Mouse (Mus musculus): ENCODE data around the gene D630023F18Rik.

D630023F18Rik gene

DNA sequence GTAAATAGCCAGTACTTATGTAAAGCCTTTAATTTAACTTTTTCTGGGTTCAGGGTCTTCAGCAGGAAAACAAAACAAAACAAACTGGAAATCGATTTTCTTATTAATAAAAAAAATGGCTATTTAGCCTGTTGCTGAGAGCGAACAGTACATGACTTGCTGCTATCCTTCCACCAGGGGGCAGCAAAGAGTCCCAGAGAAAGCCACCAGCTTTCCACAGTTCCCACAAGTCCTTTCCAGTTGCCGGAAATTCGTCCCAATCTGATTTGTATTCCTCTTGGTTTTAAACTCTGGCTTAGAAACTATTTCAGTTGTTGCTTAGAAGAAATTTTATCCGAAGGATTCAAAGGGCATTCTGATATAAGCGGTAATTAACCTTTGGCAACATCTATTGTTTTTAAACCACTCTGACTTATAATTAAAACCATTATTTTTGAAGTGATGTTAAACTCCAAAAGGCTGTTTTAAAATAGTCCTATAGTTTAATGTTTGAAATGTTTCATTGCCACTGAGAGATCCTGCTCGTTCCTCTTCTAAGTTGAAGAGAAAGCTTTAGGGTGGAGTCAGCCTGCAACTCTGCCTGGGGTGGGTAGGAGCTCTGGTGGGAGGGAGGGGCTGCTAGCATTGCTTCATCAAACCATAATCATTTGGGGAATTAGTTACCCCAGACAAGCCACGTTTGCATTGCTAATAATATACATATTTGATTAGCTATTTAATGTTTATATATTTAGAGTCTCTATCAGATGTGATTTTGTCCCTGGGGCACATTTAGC, 10.8 kb downstream of the D630023F18Rik start:
- peak; percentile 63 for DNase-seq (ENCODE audit: low spot score)

DNA sequence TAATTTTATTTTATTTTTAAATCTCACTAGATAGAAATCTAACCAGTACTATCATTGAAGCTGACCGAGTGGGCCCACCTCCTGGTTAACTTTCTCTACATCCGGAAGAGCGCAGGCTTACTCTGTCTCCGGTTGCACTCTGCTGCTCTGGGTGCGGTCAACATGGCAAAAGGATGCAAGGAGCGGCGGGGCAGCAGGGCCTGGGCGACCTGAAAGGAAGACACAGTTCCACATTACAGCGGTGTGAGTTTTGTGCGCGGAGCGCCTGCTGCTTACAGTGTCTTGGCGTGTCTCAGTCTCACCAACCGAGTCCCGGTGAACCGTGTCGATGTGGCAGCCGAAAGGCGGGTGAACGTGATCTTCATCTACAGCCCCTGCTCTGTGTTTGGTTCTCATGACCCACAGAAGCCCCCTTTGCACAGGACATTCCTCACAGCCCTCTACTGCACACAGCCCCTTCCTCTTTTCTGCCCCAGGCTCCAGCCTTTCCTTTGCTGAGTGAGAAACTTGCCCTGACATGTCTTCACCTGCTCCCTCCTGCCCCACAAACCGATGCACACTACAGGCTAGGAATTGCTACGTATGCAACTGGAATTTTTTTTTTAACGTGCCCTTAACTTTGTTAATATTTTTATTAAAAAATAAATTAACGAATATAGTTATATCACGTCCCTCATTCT, 13.1 kb downstream of the D630023F18Rik start:
- no peak for DNase-seq (ENCODE audit: low spot score)

GRCm38 (mm10) chr1:65109196-65109595, 13.8 kb downstream of the D630023F18Rik start:
- no peak for DNase-seq (ENCODE audit: low spot score)

DNA sequence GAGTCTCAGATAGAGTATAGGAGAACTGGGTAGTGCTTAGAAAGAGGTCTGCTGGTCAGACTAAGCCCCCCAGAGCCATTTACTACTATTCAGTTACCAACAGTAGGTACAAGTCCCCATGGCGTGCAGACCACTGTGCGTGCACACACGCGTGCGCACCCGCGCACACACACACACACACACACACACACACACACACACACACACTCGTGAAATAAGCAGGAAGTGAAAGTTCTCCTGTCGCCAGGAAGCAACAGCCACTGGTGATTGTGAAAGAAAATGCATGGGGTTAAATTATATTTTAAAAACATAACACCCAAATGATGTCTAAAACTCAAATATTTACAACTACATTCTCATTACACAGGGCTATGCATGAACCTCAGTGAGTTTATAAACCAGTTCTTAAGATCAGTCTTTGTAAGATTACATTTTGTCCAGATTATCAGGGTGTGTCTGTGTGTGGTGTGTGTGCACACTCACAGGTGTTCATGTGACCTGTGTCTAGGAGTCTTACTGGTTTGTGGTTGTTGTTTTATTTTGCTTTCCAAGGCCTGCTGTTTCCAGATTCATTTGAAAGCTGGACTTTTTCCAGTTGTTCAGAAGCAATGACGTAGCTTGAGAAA, 15.2 kb downstream of the D630023F18Rik start:
- no peak for DNase-seq (ENCODE audit: low spot score)

GRCm38 (mm10) chr1:65103273-65103672, 19.7 kb downstream of the D630023F18Rik start, which contains the start of gene Cryga:
TSS of gene Cryga (minus strand) at chr1:65103373.
- no peak for DNase-seq (ENCODE audit: low spot score)

- DNase-seq (ENCODE audit: low spot score): no peak
These were observed 26.1 kb downstream of the D630023F18Rik start for GRCm38 (mm10) chr1:65096953-65097352.

GRCm38 (mm10) chr1:65091566-65091965, 31.4 kb downstream of the D630023F18Rik start:
- DNase-seq (ENCODE audit: low spot score): no peak

DNA sequence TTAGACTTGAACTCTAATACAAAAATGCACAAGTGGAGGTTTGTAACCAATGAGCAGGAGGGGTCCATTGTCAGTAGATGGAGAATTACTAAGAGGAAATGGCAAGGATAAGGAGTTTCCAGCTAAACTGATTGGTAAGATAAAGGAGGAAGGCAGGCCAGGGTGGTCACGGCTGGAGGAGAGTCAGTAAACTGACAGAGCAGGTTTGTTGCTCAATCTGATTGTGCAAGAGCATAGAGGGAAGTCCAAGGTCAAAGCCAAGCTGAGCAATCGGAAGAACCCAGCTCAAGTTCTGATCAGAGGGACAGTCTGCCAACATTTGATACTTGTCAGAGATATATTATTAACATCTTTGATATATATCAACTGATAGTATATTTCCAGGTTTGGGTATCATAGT, 32.6 kb downstream of the D630023F18Rik start:
- DNase-seq (ENCODE audit: low spot score): no peak

DNA sequence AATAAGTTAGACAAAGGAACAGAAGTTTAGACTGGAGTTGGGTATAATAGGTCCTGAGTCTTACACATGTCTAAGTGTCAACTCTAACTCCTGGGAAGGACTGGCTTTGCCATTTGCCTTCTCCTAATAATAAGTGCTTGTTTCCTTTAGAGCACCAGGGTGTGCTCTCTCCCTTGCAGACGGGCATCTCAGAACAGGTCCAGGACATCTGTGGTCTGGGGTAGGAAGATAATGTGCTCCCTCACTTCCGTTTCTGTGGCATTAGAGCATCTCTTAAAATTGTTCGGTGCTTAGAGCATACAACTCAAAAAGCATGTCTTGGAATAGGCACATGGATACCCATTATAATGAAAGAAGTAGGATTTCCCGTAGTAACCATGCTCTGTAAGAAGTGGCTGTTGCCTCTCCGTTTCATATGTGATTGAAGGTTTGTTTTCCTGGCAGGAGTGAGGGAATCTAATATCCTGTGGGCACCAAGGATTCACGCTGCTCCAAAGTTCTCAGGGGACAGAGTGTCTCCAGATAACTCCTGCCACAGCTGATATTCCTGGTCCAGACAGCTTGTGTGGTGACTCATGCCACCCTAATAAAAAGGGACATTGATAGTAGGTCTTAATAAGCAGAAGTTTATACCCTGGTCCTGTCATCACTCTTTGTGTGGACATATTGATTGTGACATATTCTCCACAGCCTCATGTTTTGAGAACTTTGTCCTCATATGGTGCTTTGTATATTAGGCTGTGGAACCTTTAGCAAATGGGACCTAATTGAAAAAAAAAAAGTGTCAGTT, 34.3 kb downstream of the D630023F18Rik start:
- DNase-seq (ENCODE audit: low spot score): no peak

DNA sequence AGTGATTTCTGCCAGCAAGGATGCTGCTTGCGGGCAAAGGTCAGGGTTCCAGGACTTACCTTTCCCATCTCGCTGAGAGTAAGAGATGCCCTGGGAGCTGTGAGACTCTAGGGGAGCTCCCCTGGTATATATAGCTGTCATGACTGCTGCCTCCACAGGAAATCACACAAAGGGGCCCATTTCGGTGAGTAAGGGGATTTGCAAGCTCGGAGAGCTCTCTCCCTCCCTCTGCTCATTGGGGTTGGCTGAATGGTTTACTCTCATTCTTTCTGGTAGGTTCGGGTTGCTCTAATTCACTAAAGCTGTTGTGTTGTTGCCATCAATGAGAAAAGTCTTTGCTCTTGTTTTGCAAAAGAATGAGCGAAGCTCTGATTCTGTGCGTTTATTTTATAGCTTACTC, 40.8 kb downstream of the D630023F18Rik start, which contains the start of gene Crygb:
Crygb (minus strand) TSS at position 101 of the 400 bp plus-strand sequence.
- DNase-seq (ENCODE audit: low spot score): no peak

DNA sequence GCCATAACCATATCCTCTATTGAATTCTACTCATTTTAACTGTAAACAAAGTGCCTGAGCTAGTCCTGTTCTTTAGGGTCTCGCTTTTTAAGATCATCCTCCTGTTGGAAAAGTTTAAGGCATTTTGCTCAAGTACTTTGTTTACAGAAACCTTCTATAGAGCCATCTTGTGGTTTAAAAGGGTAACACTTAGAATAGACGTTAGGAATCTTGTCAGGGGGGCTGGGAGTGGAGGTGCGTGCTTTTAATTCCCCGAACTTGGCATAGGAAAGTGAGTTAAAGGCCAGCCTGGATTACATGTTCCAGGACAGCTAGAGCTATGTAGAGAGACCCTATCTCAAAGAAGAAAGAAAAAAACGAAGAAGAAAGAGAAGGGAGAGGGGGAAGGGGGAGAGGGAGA, 47.4 kb downstream of the D630023F18Rik start:
- DNase-seq (ENCODE audit: low spot score): no peak

GRCm38 (mm10) chr1:65073589-65073988, 49.4 kb downstream of the D630023F18Rik start, which contains the start of gene Crygc:
TSS of gene Crygc (minus strand) at chr1:65073689.
- DNase-seq (ENCODE audit: low spot score): no peak

- no peak for DNase-seq (ENCODE audit: low spot score)
These were observed 55.2 kb downstream of the D630023F18Rik start for GRCm38 (mm10) chr1:65067842-65068241.

DNA sequence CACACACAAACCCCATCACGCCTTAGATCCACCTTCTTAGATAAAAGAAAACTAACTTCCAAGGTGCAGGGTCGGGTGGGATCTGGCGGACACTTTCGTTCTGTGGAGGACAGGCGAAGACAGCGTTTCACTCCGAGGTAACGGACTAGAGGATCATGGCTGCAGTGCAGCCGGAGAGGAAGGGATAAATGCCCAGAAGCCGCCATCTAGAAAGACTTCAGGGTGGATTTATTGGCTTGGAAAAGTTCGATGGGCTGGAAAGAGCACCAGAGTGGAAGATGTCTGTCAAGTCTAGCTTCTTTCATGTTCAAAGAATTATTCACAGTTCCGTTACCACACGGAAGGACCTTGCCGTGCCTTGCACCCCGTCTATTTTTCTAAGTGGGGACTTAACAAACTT, 58.8 kb downstream of the D630023F18Rik start:
- no peak for DNase-seq (ENCODE audit: low spot score)

- no peak for DNase-seq (ENCODE audit: low spot score)
These were observed 59.7 kb downstream of the D630023F18Rik start, which contains the start of gene Crygd for GRCm38 (mm10) chr1:65063352-65063751. TSS of gene Crygd (minus strand) at chr1:65063452.
